Mouse (Mus musculus) erythroblast, adult 5-6 weeks (primary cell): Measurements from ENCODE around the gene 2310033P09Rik. TPM values are rescaled to one million over a fixed set of nuclear protein-coding genes. Genes with fewer than 3 reads are reported as not detected.
"Not testable (repeated sequence)": the region's sequence is repeated elsewhere in the genome, so short reads cannot be mapped to it uniquely, and the experiment has no call there.

Source experiments
- ATAC-seq: replicated peaks from 2 replicates; pipeline ENCODE4 v1.8.0; 2016; ENCODE audit warnings: moderate number of reproducible peaks, mild to moderate bottlenecking, moderate TSS enrichment, inconsistent platforms; ENCODE audit not compliant: poor library complexity, low FRiP score, severe bottlenecking
- total RNA-seq, 2 experiments: library from RNA; stranded (forward) in 1 of 2; stranded (reverse) in 1 of 2; fragments of 150-400 nt in 1 of 2; fragments of 200-764, 138-1000 nt in 1 of 2; gene quantifications; 2 replicates each; pipeline versions ENCODE4 v1.2.3 to v1.2.4; 2015 to 2017; ENCODE audit warnings: low replicate concordance in 2 of 2

Gene 2310033P09Rik
- total RNA-seq, 2 experiments from 2014 or later: 0.77 to 4.4 TPM

DNA sequence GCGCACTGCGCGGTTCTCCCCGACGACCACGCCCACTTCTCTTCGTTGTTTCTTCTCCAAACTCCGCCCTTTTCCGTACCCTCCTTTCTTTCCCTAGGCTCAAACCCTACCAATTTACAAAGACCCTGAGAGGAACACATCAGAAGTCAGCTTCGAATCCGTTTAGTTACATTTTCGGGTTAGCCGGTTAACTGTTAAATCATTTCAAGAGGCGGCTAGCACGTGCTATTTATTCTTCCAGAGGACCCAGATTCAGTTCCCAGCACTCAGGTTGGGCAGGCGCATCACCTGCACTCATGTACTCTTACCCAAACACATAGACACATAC lies 16.1 kb upstream of the 2310033P09Rik start, which contains the start of gene Guk1:
TSS of gene Guk1 (minus strand) at position 154 of the 328 bp plus-strand sequence.
- ATAC-seq: 0 out of 2 replicates have a peak, but pooled peaks have one; percentile 2

DNA sequence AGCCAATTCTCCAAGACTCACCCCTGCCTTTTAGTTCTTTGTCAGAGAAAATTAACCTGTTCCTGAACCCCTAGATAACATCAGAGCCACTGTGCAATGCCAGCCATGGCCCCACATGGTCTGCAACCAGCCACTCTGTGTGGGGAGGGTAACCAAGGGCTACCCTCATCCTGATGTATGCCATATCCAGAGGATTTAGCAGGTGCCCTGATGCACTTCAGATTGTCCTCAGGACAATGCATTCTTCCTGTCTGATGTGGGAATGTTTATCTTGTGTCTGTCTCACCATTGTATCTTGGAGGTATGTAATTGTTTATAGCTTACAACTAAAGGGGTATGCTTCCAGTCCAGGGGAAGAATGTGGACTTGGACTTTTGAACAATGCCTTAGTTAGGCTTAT lies 11.9 kb upstream of the 2310033P09Rik start:
- no peak for ATAC-seq

DNA sequence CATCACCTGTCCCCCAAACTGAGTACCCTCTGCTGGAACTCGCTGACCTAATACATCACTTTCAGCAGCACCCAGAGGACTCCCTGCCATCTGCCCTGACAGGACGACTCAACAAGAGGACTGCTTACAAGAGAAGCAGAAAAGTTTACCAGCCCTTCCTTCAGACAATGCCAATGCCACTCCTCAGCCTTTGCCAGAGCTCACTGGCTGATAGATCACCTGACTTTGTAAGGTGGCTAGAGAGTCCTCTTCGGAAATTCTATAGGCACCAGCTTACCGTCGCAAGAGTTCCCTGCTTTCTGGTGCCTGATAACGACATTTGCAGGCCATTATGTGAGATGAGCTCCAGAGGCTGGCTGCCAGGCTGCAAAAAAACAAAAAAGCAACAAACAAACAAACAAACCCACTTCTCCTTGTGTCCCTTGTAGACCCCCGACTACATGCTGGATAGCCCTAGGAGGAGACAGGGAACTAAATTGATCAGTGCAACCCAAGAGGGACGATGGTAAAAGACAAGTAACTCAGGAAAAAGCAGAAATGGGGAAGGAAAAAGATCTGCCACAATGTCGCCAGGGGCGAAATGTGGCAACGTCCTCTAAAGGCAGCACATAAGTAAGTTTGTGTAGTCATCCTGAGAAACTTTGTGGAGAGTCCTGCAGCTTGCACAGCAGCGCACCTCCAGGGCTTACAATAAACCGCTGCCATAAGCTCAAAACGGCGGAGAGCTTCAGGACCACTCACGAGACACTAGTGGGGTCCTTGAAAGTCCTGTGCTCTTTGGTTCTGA lies 6.7 kb upstream of the 2310033P09Rik start:
- ATAC-seq: peak; percentile 25

GRCm38 (mm10) chr11:59202081-59202995 lies 5.8 kb upstream of the 2310033P09Rik start, which contains the start of gene Mrpl55:
Mrpl55 (plus strand) TSS chr11:59202486.
- ATAC-seq: peak; percentile 94

- peak; percentile 86 for ATAC-seq
These were observed 901 bp downstream of the 2310033P09Rik start for GRCm38 (mm10) chr11:59209003-59209441.

- ATAC-seq: no peak
These were observed 1.5 kb downstream of the 2310033P09Rik start for GRCm38 (mm10) chr11:59209580-59209979.

DNA sequence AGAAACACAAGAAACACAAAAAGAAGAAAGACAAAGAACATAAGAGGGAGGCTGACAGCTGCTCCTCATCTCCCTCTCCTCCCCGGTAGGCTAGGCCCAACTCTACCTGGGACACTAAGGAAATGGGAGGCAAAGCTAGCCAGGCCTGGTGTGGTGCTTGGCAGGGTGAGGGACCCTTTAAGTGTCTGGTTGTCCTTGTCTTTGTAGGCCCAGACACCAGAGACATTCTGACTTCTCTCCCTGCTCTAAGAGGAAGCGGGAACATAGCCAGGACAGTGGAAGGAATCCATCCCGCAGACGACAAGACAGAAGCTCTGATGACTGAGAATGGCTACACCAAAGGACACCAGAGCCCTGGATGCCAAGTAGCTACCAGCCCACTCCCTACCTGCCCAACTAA lies 1.9 kb downstream of the 2310033P09Rik start:
- no peak for ATAC-seq

- ATAC-seq: not testable (repeated sequence)
These were observed 3.4 kb downstream of the 2310033P09Rik start for GRCm38 (mm10) chr11:59211561-59211960.

- ATAC-seq: not testable (repeated sequence)
These were observed 4.2 kb downstream of the 2310033P09Rik start for GRCm38 (mm10) chr11:59212320-59212719.

DNA sequence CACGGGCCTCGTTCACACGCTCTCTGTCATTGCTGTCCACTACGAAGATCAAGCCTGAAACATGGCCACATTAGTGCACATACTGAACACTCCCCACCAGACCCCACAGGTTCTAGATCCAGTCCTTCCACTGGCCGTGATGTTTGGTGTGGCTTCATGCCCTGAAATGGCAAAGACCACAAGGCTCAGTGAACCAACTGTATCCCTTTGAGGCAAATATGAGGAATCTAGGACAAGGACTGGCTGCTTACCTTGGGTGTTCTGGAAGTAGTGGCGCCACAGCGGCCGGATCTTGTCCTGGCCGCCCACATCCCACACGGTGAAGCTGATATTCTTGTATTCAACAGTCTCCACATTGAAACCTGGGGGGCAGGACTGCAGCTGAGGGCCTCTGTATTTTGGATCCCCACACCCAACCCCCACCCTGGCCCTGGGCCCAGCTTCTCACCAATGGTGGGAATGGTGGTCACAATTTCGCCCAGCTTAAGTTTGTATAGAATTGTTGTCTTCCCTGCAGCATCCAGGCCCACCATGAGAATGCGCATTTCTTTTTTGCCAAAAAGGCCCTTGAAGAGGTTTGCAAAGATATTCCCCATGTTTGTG lies 4.9 kb downstream of the 2310033P09Rik start:
- no peak for ATAC-seq

- no peak for ATAC-seq
These were observed 8.8 kb downstream of the 2310033P09Rik start for GRCm38 (mm10) chr11:59216955-59217354.

DNA sequence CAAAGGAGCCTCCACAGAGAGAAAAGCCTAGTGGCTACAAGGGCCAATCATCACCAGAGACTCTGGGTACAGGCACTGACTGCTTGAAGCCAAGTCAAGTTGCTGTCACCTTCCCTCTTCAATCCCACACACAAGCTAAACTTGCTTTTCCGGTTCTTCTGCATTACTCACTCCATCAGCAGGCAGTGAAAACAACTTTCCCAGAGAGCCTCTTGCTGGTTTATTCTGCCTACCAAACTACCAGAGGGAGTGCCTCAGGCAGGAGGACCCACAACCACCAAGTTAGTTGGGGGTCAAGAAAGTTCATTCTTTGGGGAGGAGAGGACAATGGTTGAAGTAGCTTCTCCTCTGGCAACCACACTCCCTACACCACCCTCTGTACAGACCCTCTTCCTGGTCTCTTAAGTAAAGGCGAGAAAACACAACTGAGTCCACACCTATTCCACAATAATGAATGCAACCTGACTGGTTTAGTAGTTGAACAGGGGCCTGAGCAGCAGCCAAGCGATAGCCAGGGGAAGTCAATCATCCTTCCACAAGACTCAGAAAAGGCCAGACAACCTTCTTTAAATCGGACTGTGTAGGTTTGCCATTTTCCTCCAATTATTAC lies 10.4 kb downstream of the 2310033P09Rik start:
- no peak for ATAC-seq

GRCm38 (mm10) chr11:59219064-59219463 lies 10.9 kb downstream of the 2310033P09Rik start:
- ATAC-seq: peak; percentile 68; the same call in 1 of the 2 replicates

- no peak for ATAC-seq
These were observed 13.5 kb downstream of the 2310033P09Rik start for GRCm38 (mm10) chr11:59221604-59222003.

- ATAC-seq: no peak
These were observed 14.2 kb downstream of the 2310033P09Rik start for GRCm38 (mm10) chr11:59222306-59222705.

DNA sequence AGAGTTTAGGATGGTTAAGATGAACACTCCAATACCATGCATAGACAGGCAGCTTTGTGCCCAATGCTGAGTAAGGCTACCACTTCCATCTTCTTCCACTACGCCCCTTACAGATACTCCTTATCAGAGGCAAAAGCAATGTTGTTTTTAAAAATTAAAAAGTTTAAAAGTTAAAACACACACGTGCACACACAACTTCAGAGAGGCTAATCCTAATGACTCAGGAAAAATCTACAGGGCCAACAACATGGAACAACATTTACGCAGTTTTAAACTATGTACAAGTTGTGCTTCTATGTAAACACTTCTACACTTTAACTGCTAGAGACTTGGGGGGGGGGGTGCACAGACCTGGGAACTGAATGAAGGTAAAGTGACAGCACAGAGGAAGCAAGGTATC lies 15.9 kb downstream of the 2310033P09Rik start:
- ATAC-seq: no peak

DNA sequence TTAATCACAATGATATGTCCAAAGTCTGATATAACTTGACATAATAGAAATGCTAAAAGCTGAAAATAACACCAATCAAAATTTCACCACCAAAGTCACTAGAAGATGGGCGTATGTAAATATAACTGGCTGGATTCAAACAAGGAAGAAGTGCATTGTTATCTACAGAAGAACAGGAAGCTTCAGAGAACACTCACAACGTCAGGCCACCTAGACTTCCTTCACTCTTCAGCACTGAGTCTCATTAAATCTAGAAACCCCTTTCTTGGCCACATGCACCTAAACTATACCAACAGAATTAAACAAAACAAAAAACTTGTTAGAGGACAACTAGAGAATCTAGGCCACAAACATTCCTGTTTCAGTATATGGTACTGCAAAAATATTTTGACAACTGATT lies 16.3 kb downstream of the 2310033P09Rik start:
- ATAC-seq: no peak

- ATAC-seq: no peak
These were observed 17.0 kb downstream of the 2310033P09Rik start for GRCm38 (mm10) chr11:59225167-59225566.

- ATAC-seq: peak; percentile 36; the same call in 1 of the 2 replicates
These were observed 18.1 kb downstream of the 2310033P09Rik start for GRCm38 (mm10) chr11:59226251-59226650.
